Mouse (Mus musculus): ENCODE data around the gene Hagh. TPM values are rescaled to one million over a fixed set of nuclear protein-coding genes. Genes with fewer than 3 reads are reported as not detected.

Hagh gene
- total RNA-seq, 2 experiments from 2014 or later: 75.8 to 90.9 TPM

- intact Hi-C loops (cut with DNase I): no loop called here
- TF ChIP-seq CTCF (IDR thresholded peaks at IDR 0.05): no peak
- Histone ChIP-seq H3K27ac (no peak overlapping the region), H3K4me3 (no peak overlapping the region)
- DNase-seq: no peak
Observed at GRCm38 (mm10) chr17:24892785-24893184, 52.8 kb downstream of the Hagh start.

GRCm38 (mm10) chr17:24893276-24893675 is 53.3 kb downstream of the Hagh start:
- Histone ChIP-seq H3K27ac (no peak overlapping the region), H3K4me3 (peak overlapping the region; percentile 80)
- DNase-seq: no peak
- no peak for TF ChIP-seq CTCF (IDR thresholded peaks at IDR 0.05)
- intact Hi-C loops (cut with DNase I): no loop called here

DNA sequence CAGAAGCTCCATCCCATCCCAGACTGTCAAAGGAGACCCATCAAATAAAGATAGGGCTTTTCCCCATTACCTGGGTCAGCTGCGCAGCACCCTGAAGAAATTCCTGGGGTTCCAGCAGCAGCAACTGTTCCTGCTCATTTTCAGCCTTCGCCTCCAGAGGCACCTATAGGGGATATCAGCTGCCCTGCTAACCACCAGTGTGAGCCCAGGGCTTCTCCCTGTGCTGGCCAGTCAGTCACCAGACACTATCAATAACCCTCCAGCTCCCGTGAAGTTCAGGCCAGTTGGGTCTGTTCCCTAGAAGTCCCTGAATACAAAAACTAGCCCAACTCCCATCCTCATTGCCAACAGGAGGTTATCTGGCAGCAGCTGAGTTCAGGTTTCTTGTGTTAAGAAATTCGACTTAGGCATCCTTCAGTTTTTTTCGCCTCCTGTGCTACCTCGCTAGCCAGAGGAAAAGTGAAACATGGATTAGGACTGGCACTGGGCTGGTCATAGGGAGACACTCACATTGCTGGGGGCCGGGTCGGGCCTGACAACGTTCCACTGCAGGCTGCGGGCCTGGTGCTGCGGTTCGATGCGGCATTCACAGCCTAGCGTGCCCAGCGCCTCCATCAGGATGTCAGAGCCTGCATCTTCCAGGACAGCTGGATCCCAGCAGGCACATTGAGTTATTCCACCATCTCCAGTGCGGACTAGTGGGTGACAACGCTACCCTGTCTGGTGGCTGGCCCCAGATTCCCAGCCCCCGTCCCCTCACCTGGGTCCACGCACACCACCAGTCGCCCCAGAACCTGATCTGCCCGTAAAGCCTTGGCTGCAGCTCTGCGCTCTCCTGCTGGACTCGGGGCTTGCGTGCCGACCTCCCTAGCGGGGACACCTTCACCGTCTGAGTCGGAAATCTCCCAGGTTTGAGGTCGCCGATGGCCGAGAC is 54.4 kb downstream of the Hagh start:
- no peak for DNase-seq
- intact Hi-C loops (cut with DNase I): no loop called here
- Histone ChIP-seq H3K4me3 (peak overlapping the region; percentile 80), H3K27ac (peak overlapping the region; percentile 96)
- TF ChIP-seq CTCF (IDR thresholded peaks at IDR 0.05): no peak

- TF ChIP-seq CTCF (IDR thresholded peaks at IDR 0.05): no peak
- peak; percentile 88 for DNase-seq
- intact Hi-C loops (cut with DNase I): no loop called here
- Histone ChIP-seq H3K4me3 (peak within 1 kb of the TSS; percentile 80), H3K27ac (peak within 1 kb of the TSS; percentile 96)
Observed at GRCm38 (mm10) chr17:24894995-24895547, 55.1 kb downstream of the Hagh start, which contains the start of the genes Eme2 and Mrps34. Gene Eme2, minus strand, starts transcription at chr17:24895087. Gene Mrps34, plus strand, starts transcription at chr17:24895116.

- intact Hi-C loops (cut with DNase I): no loop called here
- peak overlapping the region; percentile 96 for H3K27ac ChIP-seq
- peak overlapping the region; percentile 80 for H3K4me3 ChIP-seq
- TF ChIP-seq CTCF (IDR thresholded peaks at IDR 0.05): no peak
- DNase-seq: peak; percentile 54
Observed at GRCm38 (mm10) chr17:24895571-24896240, 55.8 kb downstream of the Hagh start.

DNA sequence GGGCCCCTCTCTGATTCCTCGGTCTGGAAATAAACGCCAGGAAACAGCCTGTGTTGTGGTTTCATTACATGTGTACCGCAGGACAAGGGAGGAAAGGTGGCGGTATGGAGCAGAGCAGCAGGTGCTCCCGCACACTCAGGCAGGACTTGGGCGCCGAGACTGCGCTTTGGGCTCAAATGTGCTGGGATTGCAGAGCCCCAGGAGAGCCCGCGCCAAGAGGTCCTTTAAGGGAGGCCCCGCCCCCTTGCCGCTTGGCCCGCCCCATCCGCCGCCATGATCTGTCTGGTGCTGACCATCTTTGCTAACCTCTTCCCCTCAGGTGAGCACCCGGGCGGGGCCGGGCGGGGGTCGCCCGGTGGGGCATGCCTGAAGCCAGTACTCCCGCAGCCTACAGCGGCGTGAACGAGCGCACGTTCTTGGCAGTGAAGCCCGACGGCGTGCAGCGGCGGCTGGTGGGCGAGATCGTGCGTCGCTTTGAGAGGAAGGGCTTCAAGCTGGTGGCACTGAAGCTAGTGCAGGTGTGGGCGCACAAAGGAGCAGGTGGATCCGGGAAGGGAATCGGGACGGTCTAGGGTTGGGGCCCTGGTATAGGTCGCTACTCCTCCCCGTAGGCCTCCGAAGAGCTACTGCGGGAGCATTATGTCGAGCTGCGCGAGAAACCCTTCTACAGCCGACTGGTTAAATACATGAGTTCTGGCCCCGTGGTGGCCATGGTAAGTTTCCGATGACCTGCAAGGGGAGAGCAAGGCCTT is 56.5 kb downstream of the Hagh start, which contains the start of gene Nme3:
Gene Nme3 (plus strand): TSS at position 260 of the 752 bp plus-strand sequence.
- H3K27ac ChIP-seq: peak within 1 kb of the TSS; percentile 96
- intact Hi-C loops (cut with DNase I): no loop called here
- peak; percentile 86 for DNase-seq
- H3K4me3 ChIP-seq: peak within 1 kb of the TSS; percentile 80
- TF ChIP-seq CTCF (IDR thresholded peaks at IDR 0.05): no peak

DNA sequence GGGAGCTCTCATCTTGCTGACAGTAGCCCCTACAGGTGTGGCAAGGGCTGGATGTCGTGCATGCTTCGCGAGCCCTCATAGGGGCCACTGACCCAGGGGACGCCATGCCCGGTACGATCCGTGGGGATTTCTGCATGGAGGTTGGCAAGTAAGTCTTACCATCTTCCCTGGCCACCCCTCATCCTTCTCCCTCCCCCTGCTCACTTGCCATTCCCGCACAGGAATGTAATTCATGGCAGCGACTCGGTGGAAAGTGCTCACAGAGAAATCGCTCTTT is 57.0 kb downstream of the Hagh start:
- intact Hi-C loops (cut with DNase I): no loop called here
- peak overlapping the region; percentile 96 for H3K27ac ChIP-seq
- no peak for TF ChIP-seq CTCF (IDR thresholded peaks at IDR 0.05)

DNA sequence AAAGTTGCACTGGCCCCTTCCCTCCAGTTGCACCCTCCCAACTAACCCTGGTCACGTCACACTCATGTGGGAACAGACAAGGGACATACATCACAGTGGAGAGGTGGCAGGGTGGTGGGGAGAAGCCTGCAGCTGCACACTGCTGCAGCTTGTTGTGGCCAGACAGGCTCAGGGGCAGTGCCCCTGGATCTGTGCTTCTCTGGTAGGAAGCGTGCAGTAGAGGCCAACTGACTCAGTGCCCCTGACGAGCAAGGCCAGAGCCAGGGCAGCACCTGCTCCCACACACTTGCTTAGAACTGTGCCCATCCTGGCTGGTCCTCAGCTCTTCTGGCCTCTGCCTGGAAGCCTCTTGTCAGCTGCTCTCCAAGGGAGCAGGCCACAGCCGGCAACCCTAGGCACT is 57.7 kb downstream of the Hagh start:
- intact Hi-C loops (cut with DNase I): no loop called here
- no peak for DNase-seq
- Histone ChIP-seq H3K4me3 (peak overlapping the region; percentile 80), H3K27ac (no peak overlapping the region)
- TF ChIP-seq CTCF (IDR thresholded peaks at IDR 0.05): no peak

More for the DNA sequence above, 57.0 kb downstream of the Hagh start:
- H3K4me3 ChIP-seq: peak overlapping the region; percentile 80
- no peak for DNase-seq

DNA sequence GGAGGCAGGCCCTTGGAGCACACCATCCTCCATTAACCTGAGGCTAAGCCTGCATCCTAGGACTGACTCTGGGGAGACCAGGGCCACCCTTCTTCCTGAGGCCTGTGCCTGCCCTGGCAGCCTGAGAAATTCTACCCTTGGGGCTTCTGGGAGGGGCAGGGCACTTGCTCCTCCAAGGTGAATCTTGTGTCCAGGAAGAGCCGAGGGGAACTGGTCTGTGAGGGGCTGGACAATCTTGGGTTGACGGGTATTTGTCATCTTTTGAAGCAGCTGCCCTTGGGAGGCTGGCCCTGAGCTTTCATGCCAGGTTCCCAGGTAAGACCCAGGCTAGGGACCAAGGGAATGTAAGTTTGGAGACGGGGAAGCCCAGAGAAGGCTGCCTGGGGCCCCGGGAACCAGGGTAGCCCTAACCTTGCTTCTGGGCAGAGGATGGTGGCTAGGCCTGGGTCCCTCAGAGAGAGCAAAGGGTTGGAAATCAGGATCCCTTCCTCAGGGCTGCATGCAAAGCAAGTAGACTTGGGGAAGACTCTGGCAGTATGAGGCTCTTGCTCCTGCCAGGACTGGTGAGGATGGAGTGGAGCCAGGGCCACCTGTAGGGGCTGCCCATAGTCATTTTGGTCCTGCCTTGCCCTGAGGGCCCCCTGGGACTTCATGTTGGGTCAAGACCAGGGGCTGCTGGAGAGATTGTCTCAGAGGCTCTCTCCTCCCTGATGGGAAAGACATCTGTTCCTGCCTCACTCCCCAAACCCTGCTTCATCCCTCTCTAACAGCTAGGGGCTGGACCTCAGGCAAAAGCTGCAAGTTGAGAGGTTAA is 58.3 kb downstream of the Hagh start:
- peak; percentile 26 for DNase-seq
- no peak for TF ChIP-seq CTCF (IDR thresholded peaks at IDR 0.05)
- Histone ChIP-seq H3K27ac (no peak overlapping the region), H3K4me3 (no peak overlapping the region)
- intact Hi-C loops (cut with DNase I): no loop called here

GRCm38 (mm10) chr17:24899153-24899552 is 59.2 kb downstream of the Hagh start:
- H3K27ac ChIP-seq: no peak overlapping the region
- H3K4me3 ChIP-seq: no peak overlapping the region
- intact Hi-C loops (cut with DNase I): no loop called here
- TF ChIP-seq CTCF (IDR thresholded peaks at IDR 0.05): no peak
- peak; percentile 26 for DNase-seq

- no peak overlapping the region for H3K4me3 ChIP-seq
- peak; percentile 14 for DNase-seq
- intact Hi-C loops (cut with DNase I): no loop called here
- TF ChIP-seq CTCF (IDR thresholded peaks at IDR 0.05): no peak
- H3K27ac ChIP-seq: no peak overlapping the region
Observed at GRCm38 (mm10) chr17:24900014-24900413, 60.1 kb downstream of the Hagh start.

Measured in gastrocnemius, adult 2 months (tissue).